Mouse (Mus musculus) limb, embryonic 11.5 days (tissue): ENCODE results near the gene Nmnat2. TPM values are rescaled to one million over a fixed set of nuclear protein-coding genes. Genes with fewer than 3 reads are reported as not detected.

Experiments used
- ATAC-seq: fragments of 200-750 bp; cut with Nextera tagmentation; 2 replicates; pipeline ENCODE4 v1.8.0; 2017; ENCODE audit warnings: low read depth; ENCODE audit not compliant: insufficient number of reproducible peaks, low FRiP score, low TSS enrichment
- DNase-seq: peaks from one replicate; pipeline ENCODE4 v3.0.0-alpha.2; 2015; ENCODE audit warnings: low spot score
- H3K27ac ChIP-seq: fragments of 300-500 bp; sonication (generic); replicated peaks from 2 replicates; pipeline ENCODE4 v1.5.1; 2014; ENCODE audit warnings: low read depth, mild to moderate bottlenecking, low read length
- H3K27me3 ChIP-seq: fragments of 300-500 bp; sonication (generic); 2 replicates; pipeline ENCODE4 v1.6.1; 2014; ENCODE audit warnings: mild to moderate bottlenecking, low read length, mixed read lengths; ENCODE audit not compliant: control insufficient read depth, insufficient read depth
- H3K36me3 ChIP-seq: fragments of 300-500 bp; sonication (generic); 2 replicates; pipeline ENCODE4 v1.6.1; 2014; ENCODE audit warnings: mild to moderate bottlenecking, low read length, moderate library complexity, mixed read lengths; ENCODE audit not compliant: control insufficient read depth, insufficient read depth
- H3K4me1 ChIP-seq: fragments of 300-500 bp; sonication (generic); 2 replicates; pipeline ENCODE4 v1.6.1; 2014; ENCODE audit warnings: low read length, mixed read lengths; ENCODE audit not compliant: control insufficient read depth, insufficient read depth
- H3K4me2 ChIP-seq: fragments of 300-500 bp; sonication (generic); 2 replicates; pipeline ENCODE4 v1.6.1; 2014; ENCODE audit warnings: low read depth, mild to moderate bottlenecking, moderate library complexity; ENCODE audit not compliant: severe bottlenecking
- H3K4me3 ChIP-seq: fragments of 300-500 bp; sonication (generic); 2 replicates; pipeline ENCODE4 v1.5.1; 2014; ENCODE audit warnings: low read depth, low read length
- H3K9ac ChIP-seq: fragments of 300-500 bp; sonication (generic); 2 replicates; pipeline ENCODE4 v1.6.1; 2014; ENCODE audit warnings: mild to moderate bottlenecking, low read length
- H3K9me3 ChIP-seq: fragments of 300-500 bp; sonication (generic); 2 replicates; pipeline ENCODE4 v1.6.1; 2016; ENCODE audit warnings: low read length; ENCODE audit not compliant: control insufficient read depth
- WGBS: fragments of 180-500 bp; shearing (Covaris S2); extraction: QIAGEN DNeasy Blood & Tissue Kit; methylation state at CpG from one replicate; pipeline ENCODE4 v1.1.7; 2014; 5-methylcytosine and 5-hydroxymethylcytosine counted together
- polyA plus RNA-seq: library from polyadenylated mRNA; unstranded; fragments of >200 nt; fragmentation: Nextera tagmentation; extraction: Ambion mirVana; gene quantifications from 2 replicates; pipeline ENCODE4 v1.2.1, GENCODE M21; 2014

The Nmnat2 gene
- polyA plus RNA-seq, 1 experiment from 2014 or later: 0.37 TPM

- ATAC-seq: no peak
- WGBS: 75% methylated on average over 5 of the region's 5 CpGs
Observed at GRCm38 (mm10) chr1:153138486-153138885, 183.7 kb downstream of the Nmnat2 start.

GRCm38 (mm10) chr1:153139635-153140034, 184.8 kb downstream of the Nmnat2 start:
- Histone ChIP-seq H3K4me1 (peaks cover 3% of the 10 kb centered on the region; the same call in 1 of the 2 replicates), H3K27me3 (no peaks in the 10 kb centered on the region), H3K36me3 (no peaks in the 10 kb centered on the region), H3K4me3 (no peak overlapping the region), H3K9me3 (no peaks in the 10 kb centered on the region), H3K9ac (no peak overlapping the region), H3K4me2 (no peak overlapping the region), H3K27ac (no peak overlapping the region)
- WGBS: 70% methylated on average over 7 of the region's 7 CpGs
- DNase-seq: no peak
- no peak for ATAC-seq

More at GRCm38 (mm10) chr1:153138486-153138885, 183.7 kb downstream of the Nmnat2 start:
- H3K4me2 ChIP-seq: no peak overlapping the region
- no peaks in the 10 kb centered on the region for H3K36me3 ChIP-seq
- no peak overlapping the region for H3K9ac ChIP-seq
- H3K27ac ChIP-seq: no peak overlapping the region
- no peaks in the 10 kb centered on the region for H3K27me3 ChIP-seq
- peaks cover under 1% of the 10 kb centered on the region; the same call in 1 of the 2 replicates for H3K4me1 ChIP-seq
- no peak for DNase-seq
- H3K4me3 ChIP-seq: no peak overlapping the region
- H3K9me3 ChIP-seq: no peaks in the 10 kb centered on the region

- H3K4me2 ChIP-seq: no peak overlapping the region
- H3K9ac ChIP-seq: no peak overlapping the region
- no peaks in the 10 kb centered on the region for H3K36me3 ChIP-seq
- no peak for ATAC-seq
- 77% methylated on average over 11 of the region's 11 CpGs for whole genome bisulfite sequencing
- H3K9me3 ChIP-seq: no peaks in the 10 kb centered on the region
- peaks cover 3% of the 10 kb centered on the region; the same call in 1 of the 2 replicates for H3K4me1 ChIP-seq
- H3K27ac ChIP-seq: no peak overlapping the region
- H3K4me3 ChIP-seq: no peak overlapping the region
- no peaks in the 10 kb centered on the region for H3K27me3 ChIP-seq
- no peak for DNase-seq
Observed at GRCm38 (mm10) chr1:153140265-153140664, 185.5 kb downstream of the Nmnat2 start.

GRCm38 (mm10) chr1:153140747-153141228, 186.0 kb downstream of the Nmnat2 start:
- WGBS: 16% methylated on average over 8 of the region's 8 CpGs
- Histone ChIP-seq H3K4me2 (no peak overlapping the region), H3K4me3 (no peak overlapping the region), H3K4me1 (peaks cover 3% of the 10 kb centered on the region; the same call in 1 of the 2 replicates), H3K36me3 (no peaks in the 10 kb centered on the region), H3K27ac (no peak overlapping the region), H3K27me3 (no peaks in the 10 kb centered on the region), H3K9me3 (no peaks in the 10 kb centered on the region), H3K9ac (no peak overlapping the region)
- DNase-seq (peak; percentile 31), ATAC-seq (no peak)

- ATAC-seq (0 out of 2 replicates have a peak, but pooled peaks have one; percentile 31), DNase-seq (no peak)
- H3K36me3 ChIP-seq: no peaks in the 10 kb centered on the region
- no peak overlapping the region for H3K4me3 ChIP-seq
- WGBS: 46% methylated on average over 11 of the region's 11 CpGs
- no peak overlapping the region for H3K9ac ChIP-seq
- no peak overlapping the region for H3K27ac ChIP-seq
- no peaks in the 10 kb centered on the region for H3K27me3 ChIP-seq
- H3K4me2 ChIP-seq: no peak overlapping the region
- no peaks in the 10 kb centered on the region for H3K9me3 ChIP-seq
- peaks cover 3% of the 10 kb centered on the region; the same call in 1 of the 2 replicates for H3K4me1 ChIP-seq
Observed at GRCm38 (mm10) chr1:153144021-153144420, 189.2 kb downstream of the Nmnat2 start.

- no peak for DNase-seq
- ATAC-seq: no peak
- H3K27me3 ChIP-seq: no peaks in the 10 kb centered on the region
- no peak overlapping the region for H3K27ac ChIP-seq
- H3K9me3 ChIP-seq: no peaks in the 10 kb centered on the region
- WGBS: 88% methylated on average over 5 of the region's 5 CpGs
- no peak overlapping the region for H3K9ac ChIP-seq
- H3K4me2 ChIP-seq: no peak overlapping the region
- H3K4me3 ChIP-seq: no peak overlapping the region
- H3K4me1 ChIP-seq: peaks cover 3% of the 10 kb centered on the region; the same call in 1 of the 2 replicates
- no peaks in the 10 kb centered on the region for H3K36me3 ChIP-seq
Observed at GRCm38 (mm10) chr1:153145791-153146190, 191.0 kb downstream of the Nmnat2 start.

GRCm38 (mm10) chr1:153152594-153152993, 197.8 kb downstream of the Nmnat2 start:
- 88% methylated on average over 7 of the region's 7 CpGs for WGBS
- Histone ChIP-seq H3K4me2 (no peak overlapping the region), H3K27me3 (no peaks in the 10 kb centered on the region), H3K27ac (no peak overlapping the region), H3K4me1 (no peaks in the 10 kb centered on the region), H3K36me3 (no peaks in the 10 kb centered on the region), H3K9me3 (no peaks in the 10 kb centered on the region), H3K9ac (no peak overlapping the region), H3K4me3 (no peak overlapping the region)
- ATAC-seq (no peak), DNase-seq (no peak)

GRCm38 (mm10) chr1:153153619-153154137, 198.9 kb downstream of the Nmnat2 start:
- H3K27me3 ChIP-seq: no peaks in the 10 kb centered on the region
- H3K4me1 ChIP-seq: no peaks in the 10 kb centered on the region
- H3K4me2 ChIP-seq: no peak overlapping the region
- no peak overlapping the region for H3K9ac ChIP-seq
- no peaks in the 10 kb centered on the region for H3K9me3 ChIP-seq
- DNase-seq (no peak), ATAC-seq (no peak)
- H3K27ac ChIP-seq: no peak overlapping the region
- no peaks in the 10 kb centered on the region for H3K36me3 ChIP-seq
- 76% methylated on average over 10 of the region's 10 CpGs for WGBS
- no peak overlapping the region for H3K4me3 ChIP-seq

GRCm38 (mm10) chr1:153155364-153155763, 200.6 kb downstream of the Nmnat2 start:
- Histone ChIP-seq H3K4me3 (no peak overlapping the region), H3K36me3 (no peaks in the 10 kb centered on the region), H3K4me1 (no peaks in the 10 kb centered on the region), H3K27me3 (no peaks in the 10 kb centered on the region), H3K4me2 (no peak overlapping the region), H3K9me3 (no peaks in the 10 kb centered on the region), H3K27ac (no peak overlapping the region), H3K9ac (no peak overlapping the region)
- ATAC-seq: no peak
- WGBS: 81% methylated on average over 8 of the region's 8 CpGs
- DNase-seq: no peak
